Mouse (Mus musculus) monocyte, adult 2 months (primary cell): ENCODE data around the gene Sgsm2.
"Not testable (repeated sequence)": the region's sequence is repeated elsewhere in the genome, so short reads cannot be mapped to it uniquely, and the experiment has no call there.

Experiments
- DNase-seq, 2 experiments: peaks; one replicate each; pipeline ENCODE4 v3.0.0; 2022; ENCODE audit warnings: low spot score in 2 of 2, low read depth in 1 of 2

Sgsm2 gene

GRCm38 (mm10) chr11:74830256-74831161 is 66.4 kb downstream of the Sgsm2 start, which contains the start of gene Mnt:
Gene Mnt (plus strand): TSS chr11:74830920.
- peak; percentile 99 for DNase-seq

GRCm38 (mm10) chr11:74829812-74830211 is 67.0 kb downstream of the Sgsm2 start:
- DNase-seq: peak; percentile 91 to 94

DNA sequence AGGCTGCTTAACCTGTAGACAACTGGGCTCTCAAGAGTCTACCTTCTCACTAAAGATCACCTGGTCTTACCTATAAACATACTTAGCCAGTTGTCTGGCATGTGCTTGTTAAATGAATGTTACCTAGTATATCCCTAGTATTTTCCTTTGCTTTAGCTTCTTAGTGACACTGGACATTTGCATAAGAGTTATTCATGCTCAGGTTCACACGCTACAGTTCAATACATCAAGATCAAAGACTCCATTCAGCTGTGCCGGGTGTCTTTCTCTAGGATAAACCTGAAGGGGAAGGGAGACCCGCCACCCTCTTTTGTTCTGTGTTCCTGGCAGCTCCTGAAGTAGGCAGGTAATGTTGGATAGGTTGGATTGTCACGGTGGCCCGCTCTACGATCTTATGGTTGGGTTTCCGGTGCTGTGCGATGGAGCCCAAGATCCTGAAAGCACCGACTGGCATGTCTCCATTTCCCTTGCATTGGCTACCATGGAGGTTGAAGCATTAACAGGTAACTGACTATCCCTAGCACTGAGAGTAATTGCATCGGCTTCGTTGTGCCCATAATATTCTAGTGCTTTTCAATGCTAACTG is 67.8 kb downstream of the Sgsm2 start:
- no peak for DNase-seq

DNA sequence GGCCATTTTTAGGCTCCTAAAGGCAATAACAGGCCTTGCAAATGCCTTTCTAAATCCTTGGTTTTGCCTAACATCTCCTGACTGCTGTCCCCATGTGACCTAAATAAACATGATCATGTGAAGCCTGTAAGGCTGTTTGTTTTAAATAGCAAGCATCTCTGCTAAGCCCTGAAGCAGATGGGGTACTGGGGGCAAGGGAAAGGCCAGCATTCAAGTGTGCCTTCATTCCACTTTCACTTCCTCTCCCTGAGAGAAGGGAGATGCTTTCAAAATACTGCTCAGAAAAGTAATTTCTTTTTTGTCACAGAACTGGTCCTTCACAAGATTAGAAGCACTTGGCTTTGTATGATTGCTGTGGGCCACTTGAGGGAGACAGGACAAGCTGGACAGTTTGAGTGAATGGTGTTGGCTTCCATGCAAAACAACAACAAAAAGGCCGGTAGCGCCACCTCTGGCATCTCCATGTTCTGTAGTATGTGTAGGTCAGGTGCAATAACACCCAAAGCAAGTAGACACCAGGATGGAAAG is 68.4 kb downstream of the Sgsm2 start:
- DNase-seq: peak; percentile 27 to 46

DNA sequence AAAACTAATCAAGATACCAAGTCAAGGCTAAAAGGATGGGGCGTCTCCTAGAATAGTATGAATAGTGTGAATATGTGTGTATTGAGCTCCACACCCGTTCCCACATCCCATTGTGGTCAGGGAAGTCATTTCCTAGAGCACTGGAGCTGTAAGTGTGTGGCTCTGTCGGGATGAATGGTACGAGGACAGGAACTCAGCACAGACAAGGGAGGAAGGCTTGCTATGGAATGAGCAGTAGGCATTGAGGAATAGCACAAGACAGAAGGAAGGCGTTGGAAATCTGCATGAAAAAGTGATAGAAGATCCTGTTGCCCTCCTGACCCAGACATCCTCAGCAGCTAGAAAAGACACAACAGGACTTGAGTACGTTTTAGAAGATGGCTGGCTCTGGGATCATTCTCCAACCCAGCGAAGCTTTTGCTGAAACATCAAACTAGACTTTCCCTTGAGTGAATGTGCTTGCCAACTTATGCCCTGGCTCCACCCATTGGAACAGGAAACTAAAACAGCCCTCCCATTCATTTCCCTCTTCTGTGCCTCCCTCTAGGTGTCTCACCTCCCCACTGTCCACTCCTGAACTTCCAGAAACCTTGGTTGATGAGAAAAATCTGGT is 69.0 kb downstream of the Sgsm2 start:
- no peak for DNase-seq

DNA sequence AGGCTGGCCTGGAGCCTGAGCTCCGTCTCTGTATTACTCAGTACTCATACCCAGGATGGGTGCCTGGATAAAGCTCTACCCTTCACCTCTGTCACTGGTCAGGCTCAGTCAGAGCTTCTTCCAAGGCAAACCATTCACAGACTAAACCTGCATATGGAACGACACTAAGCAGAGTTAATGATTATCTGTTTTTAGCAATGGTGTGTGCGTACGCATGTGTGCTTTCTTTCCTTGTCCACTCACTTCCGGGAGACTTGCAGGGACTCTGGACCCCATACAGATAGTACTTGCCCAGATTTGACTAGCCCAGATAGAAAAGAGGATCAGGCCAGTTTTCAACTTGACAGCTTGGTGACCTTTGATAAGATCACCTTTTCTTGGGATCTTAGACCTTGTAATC is 70.2 kb downstream of the Sgsm2 start:
- DNase-seq: peak in 1 of 2 experiments; percentile 7

DNA sequence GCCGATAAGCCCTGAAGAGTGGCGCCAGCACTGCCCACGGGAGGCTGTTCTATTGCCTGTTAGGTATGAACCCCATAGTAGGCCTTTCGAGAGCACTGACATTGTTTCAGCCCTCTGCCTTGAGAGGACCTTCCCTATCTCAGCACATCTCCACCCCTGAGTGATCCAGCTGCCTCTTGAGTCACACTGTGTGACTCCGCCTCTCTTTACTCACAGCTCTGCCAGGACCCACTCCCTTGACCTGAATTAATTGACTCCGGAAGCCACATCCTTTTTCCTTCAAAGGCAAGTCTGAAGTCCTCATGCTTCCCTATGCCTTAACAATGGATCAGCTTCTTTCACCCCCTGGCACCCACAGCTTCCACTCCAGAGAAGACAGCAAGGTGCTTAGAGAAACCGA is 70.7 kb downstream of the Sgsm2 start:
- peak in 1 of 2 experiments; percentile 29 for DNase-seq

- DNase-seq: no peak
Measured at GRCm38 (mm10) chr11:74822746-74823440, 74.0 kb downstream of the Sgsm2 start.

DNA sequence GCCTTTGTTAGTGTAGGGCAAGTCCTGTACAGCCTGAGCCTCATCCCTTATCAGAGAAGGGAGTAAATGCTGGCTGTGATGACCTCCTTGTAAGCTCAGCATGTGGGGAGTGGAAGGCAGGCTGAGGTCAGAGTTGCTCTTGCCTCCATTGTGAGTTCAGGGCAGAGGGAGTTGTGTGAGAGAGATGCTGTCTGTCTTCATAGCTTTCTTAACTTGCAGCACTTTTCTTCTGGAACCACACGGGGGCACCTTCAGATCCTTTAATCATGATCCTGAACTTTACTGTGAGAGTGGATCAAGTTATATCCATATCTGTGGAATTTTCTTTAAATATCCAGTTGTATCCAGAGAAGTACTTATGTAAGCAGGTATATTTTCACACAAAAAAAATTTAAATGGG is 75.4 kb downstream of the Sgsm2 start:
- DNase-seq: peak in 1 of 2 experiments; percentile 4

- no peak for DNase-seq
Measured at GRCm38 (mm10) chr11:74820921-74821320, 75.9 kb downstream of the Sgsm2 start.

GRCm38 (mm10) chr11:74815795-74816194 is 81.1 kb downstream of the Sgsm2 start:
- no peak for DNase-seq

DNA sequence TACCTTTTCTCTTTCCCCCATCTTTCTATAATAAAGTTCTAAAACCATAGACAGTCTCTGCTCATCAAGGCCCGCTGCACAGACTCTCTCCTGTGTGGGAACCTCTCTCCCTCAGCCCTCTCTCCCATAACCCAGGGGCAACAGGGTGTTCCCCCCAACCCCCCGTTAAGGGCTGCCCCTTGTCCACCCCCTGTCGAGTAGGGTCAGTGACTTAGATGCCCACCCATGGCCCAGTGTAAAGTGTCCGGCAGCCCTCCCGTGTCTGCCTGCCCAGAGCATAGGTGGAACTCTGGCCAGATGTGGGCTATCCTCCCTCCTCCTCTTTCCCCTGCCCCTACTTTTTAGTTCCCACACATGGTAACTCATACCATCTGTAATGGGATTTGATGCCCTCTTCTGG is 85.3 kb downstream of the Sgsm2 start:
- no peak for DNase-seq

DNA sequence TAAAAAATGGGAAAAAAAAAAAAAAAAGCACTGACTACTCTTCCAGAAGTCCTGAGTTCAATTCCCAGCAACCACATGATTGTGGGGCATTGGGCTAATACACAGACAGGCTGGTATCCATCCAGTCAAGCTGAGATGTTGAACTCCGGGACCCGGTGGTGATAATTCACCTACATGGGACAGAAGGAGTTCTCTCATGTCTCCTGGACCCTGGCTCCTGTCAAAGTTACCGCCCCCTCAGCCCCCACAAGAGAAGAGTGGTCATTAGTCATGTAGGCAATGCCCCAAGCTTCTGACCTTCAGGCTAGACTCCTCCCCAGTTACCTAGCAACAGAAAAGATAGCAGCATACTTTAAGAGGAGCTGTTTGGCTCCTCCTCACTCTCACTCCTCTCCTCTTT is 85.8 kb downstream of the Sgsm2 start:
- DNase-seq: not testable (repeated sequence)

GRCm38 (mm10) chr11:74810134-74810533 is 86.7 kb downstream of the Sgsm2 start:
- DNase-seq: no peak

DNA sequence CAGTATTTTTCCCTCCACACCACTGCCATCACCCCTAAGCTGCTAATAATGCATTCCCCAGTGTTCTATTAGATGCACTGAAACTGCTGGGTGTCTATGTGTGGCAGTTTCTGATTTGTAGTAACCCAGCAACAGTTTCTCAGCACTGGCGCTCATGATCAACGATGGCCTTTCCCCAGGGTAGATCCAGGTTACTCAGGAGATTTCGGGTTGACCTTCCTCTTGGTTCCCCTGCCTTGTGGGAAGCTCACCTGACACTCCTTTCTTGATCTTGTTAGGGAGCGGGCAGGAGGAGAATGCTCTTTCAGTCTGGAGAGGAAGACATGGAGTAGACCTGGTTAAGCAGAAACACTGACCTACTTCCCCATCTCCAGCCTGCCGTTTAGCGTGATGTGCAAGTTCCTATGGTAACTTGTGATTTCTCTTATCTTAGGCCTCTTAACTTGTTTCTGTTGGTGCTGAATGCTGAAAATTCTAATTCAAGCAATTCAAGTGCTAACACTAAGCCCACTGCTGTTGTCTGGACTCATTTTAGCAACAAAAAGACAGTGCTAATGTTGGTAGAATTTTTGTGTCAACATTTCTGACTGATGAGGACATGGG is 88.5 kb downstream of the Sgsm2 start:
- no peak for DNase-seq

DNA sequence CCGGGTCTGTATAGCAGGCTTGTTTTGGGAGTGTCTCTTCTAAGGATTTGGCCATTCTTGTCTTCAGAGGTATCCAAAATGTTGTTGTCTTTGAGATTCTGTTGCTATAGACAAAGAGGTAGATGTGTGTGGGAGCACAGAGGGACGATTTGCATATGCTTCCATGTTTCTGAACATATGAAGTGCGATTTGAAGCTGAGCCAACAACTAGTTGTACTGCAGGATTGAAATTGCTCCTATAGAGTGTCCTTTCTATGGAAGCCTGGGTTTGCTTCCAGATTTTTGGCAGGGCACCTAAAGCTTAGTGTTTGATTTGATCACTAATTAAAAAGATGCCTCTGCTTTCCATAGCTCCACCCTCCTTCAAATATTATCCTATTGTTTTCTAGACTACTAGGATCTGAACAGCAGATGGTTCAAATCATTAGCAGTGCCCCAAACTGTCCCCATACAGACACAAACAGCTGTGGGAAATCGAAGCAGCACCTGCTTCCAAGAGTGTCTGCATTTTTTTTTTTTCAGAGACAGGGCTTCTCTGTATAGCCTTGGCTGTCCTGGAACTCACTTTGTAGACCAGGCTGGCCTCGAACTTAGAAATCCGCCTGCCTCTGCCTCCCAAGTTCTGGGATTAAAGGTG is 89.5 kb downstream of the Sgsm2 start:
- DNase-seq: no peak

- DNase-seq: no peak
Measured at GRCm38 (mm10) chr11:74804081-74804627, 92.7 kb downstream of the Sgsm2 start.

DNA sequence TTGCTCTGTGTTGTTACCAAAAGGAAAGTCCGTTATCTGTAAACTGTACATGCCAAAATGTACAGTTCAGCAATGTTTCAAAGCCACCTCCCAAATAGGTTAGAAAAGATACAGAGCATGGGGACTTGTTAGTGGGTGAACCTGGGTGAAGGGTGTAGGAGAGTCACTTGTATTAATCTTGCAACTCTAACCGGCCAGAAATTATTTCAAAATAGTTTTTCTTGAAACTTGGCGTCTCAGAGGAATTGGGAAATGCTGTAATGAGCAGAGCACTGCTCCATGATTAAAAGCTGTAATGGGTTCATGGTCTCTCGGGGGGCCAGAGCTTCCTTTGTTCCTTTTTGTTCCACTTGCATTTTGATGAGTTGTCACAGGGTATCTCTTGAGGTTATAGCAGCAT is 96.2 kb downstream of the Sgsm2 start:
- no peak for DNase-seq
